Mouse (Mus musculus): ENCODE results near the gene Srl.

DNA sequence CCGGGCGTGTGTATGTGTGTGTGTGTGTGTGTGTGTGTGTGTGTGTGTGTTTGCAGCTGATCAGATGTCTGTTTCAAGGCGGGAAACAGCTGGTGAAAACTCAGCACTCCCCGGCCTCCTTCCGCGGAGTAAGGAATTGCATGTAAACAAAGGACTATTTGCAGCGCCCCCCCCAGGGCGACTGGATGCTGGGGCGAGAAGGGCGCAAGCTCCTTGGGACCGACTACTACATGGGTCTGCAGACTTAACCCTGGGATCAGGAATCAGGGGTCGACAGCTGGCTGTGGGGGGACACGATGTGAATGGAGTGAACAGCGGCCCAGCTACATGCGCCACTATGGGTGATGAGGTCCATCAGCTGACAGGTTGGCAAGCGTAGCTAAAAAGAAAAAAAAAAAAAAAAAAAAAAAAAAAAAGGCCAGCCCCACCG lies 18.1 kb upstream of the Srl start, which contains the start of gene Tfap4:
- TF ChIP-seq POLR2A (IDR thresholded peaks at IDR 0.05; ENCODE audit: extremely low read depth, insufficient read depth, low read length) (no peak), CTCF (IDR thresholded peaks at IDR 0.05; ENCODE audit: extremely low read depth, insufficient read depth, low read length) (0 out of 2 replicates have a peak, but pooled peaks have one; percentile 8)
